Mouse (Mus musculus): ENCODE results near the gene Vps26a.

- TF ChIP-seq GATA1 (IDR thresholded peaks at IDR 0.05; ENCODE audit: borderline replicate concordance, low read length) = no peak
- peak; percentile 52; the same call in 1 of the 2 replicates for TF ChIP-seq CTCF (IDR thresholded peaks at IDR 0.05; ENCODE audit: low read depth, low read length)
- no peak for TF ChIP-seq TAL1 (conservative IDR thresholded peaks at IDR 0.05; ENCODE audit: low read depth, low read length)
Observed at GRCm38 (mm10) chr10:62500088-62500915, 13.7 kb upstream of the Vps26a start.
